Mouse (Mus musculus): ENCODE data around the gene Grin1. TPM values are rescaled to one million over a fixed set of nuclear protein-coding genes. Genes with fewer than 3 reads are reported as not detected.

The Grin1 gene
- polyA plus RNA-seq, 1 experiment from 2014 or later, result 0.96 TPM

DNA sequence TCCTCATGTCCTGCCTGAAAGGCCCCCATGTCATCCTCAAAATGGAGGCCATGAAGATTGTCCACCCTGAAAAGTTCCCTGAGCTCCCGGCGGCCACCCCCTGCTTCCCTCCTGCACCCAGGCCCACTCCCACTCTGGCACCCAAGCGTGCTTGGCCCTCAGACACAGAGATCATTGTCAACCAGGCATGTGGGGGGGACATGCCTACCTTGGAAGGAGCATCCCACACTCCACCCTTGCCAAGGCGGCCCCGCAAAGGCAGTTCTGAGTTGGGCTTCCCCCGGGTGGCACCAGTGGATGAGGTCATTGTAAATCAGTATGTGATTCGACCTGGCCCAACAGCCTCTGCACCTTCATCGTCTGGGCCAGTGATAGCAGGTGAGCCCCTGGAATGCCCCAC is 75.6 kb downstream of the Grin1 start:
- Histone ChIP-seq H3K4me2 (no peak overlapping the region; the same call in 1 of the 2 replicates), H3K27me3 (ENCODE audit: control insufficient read depth, insufficient read depth, low read length) (peaks cover 31% of the 10 kb centered on the region), H3K9ac (ENCODE audit: low read depth, low read length) (no peak overlapping the region), H3K4me3 (ENCODE audit: low read depth, low read length) (no peak overlapping the region), H3K9me3 (replicated peaks; ENCODE audit: control insufficient read depth, low read length) (no peaks in the 10 kb centered on the region), H3K4me1 (ENCODE audit: control insufficient read depth, insufficient read depth, low read length) (peaks cover 20% of the 10 kb centered on the region), H3K27ac (ENCODE audit: low read depth, low read length) (no peak overlapping the region), H3K36me3 (ENCODE audit: control insufficient read depth, insufficient read depth, low read length) (peaks cover 6% of the 10 kb centered on the region)
- ATAC-seq (replicated peaks; ENCODE audit: insufficient number of reproducible peaks, low FRiP score, low TSS enrichment), result no peak
- WGBS (ENCODE audit: insufficient replicate concordance), result 73% methylated on average over 8 of the region's 8 CpGs

GRCm38 (mm10) chr2:25242101-25242506 is 76.9 kb downstream of the Grin1 start, which contains the start of the genes Rnf208 and Cysrt1:
Gene Rnf208, plus strand, starts transcription at chr2:25242255.
Gene Cysrt1, minus strand, starts transcription at chr2:25242452.
- H3K27ac ChIP-seq (ENCODE audit: low read depth, low read length), result no peak within 1 kb of the TSS
- no peaks in the 10 kb centered on the region; the same call in 1 of the 2 replicates for H3K36me3 ChIP-seq (ENCODE audit: control insufficient read depth, insufficient read depth, low read length)
- no peak for ATAC-seq (replicated peaks; ENCODE audit: insufficient number of reproducible peaks, low FRiP score, low TSS enrichment)
- H3K9ac ChIP-seq (ENCODE audit: low read depth, low read length), result peak within 1 kb of the TSS; percentile 66
- H3K9me3 ChIP-seq (replicated peaks; ENCODE audit: control insufficient read depth, low read length), result no peaks in the 10 kb centered on the region
- peak within 1 kb of the TSS; percentile 58 for H3K4me3 ChIP-seq (ENCODE audit: low read depth, low read length)
- peaks cover 31% of the 10 kb centered on the region for H3K27me3 ChIP-seq (ENCODE audit: control insufficient read depth, insufficient read depth, low read length)
- H3K4me2 ChIP-seq, result peak within 1 kb of the TSS; percentile 98
- under 1% methylated on average over 55 of the region's 59 CpGs for WGBS (ENCODE audit: insufficient replicate concordance)
- peaks cover 20% of the 10 kb centered on the region for H3K4me1 ChIP-seq (ENCODE audit: control insufficient read depth, insufficient read depth, low read length)

DNA sequence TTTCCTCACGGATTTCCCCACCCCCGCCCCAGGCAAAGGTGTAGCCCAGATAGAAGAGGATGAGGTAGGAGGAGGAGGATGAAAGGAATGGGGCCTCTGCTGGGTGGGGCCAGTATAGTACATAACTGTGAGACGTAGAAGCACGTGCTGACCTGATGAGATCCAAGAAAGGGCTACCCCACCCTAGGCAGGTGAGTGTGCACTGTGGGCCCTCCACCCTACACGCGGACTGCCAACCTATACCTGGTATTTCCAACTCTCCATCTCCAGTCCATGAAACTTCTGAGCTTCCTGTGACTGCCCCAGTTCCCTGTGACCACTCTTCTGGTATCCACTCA is 77.6 kb downstream of the Grin1 start:
- Histone ChIP-seq H3K4me3 (ENCODE audit: low read depth, low read length) (peak overlapping the region; percentile 58), H3K4me2 (peak overlapping the region; percentile 98), H3K9ac (ENCODE audit: low read depth, low read length) (peak overlapping the region; percentile 66; the same call in 1 of the 2 replicates), H3K4me1 (ENCODE audit: control insufficient read depth, insufficient read depth, low read length) (peaks cover 20% of the 10 kb centered on the region), H3K36me3 (ENCODE audit: control insufficient read depth, insufficient read depth, low read length) (no peaks in the 10 kb centered on the region; the same call in 1 of the 2 replicates), H3K27ac (ENCODE audit: low read depth, low read length) (no peak overlapping the region), H3K9me3 (replicated peaks; ENCODE audit: control insufficient read depth, low read length) (no peaks in the 10 kb centered on the region), H3K27me3 (ENCODE audit: control insufficient read depth, insufficient read depth, low read length) (peaks cover 31% of the 10 kb centered on the region)
- WGBS (ENCODE audit: insufficient replicate concordance), result 20% methylated on average over 6 of the region's 6 CpGs
- ATAC-seq (replicated peaks; ENCODE audit: insufficient number of reproducible peaks, low FRiP score, low TSS enrichment), result peak; percentile 27; the same call in 1 of the 2 replicates

Other genes with a start within 250 kb of the Grin1 start
- gene Entpd8, start 238.9 kb downstream of the Grin1 start, polyA plus RNA-seq (2014; fragmentation: Nextera tagmentation; extraction: Ambion mirVana), result not detected in 2 replicates
- gene Noxa1, start 224.0 kb downstream of the Grin1 start, polyA plus RNA-seq (2014; fragmentation: Nextera tagmentation; extraction: Ambion mirVana), result 0.10 TPM in 1 of 2 replicates, not detected in the other
- 4.5 and 4.8 TPM in 2 replicates for gene Nrarp, start 138.4 kb downstream of the Grin1 start, polyA plus RNA-seq (2014; fragmentation: Nextera tagmentation; extraction: Ambion mirVana)
- 5.9 and 8.3 TPM in 2 replicates for gene Tor4a, start 122.3 kb downstream of the Grin1 start, polyA plus RNA-seq (2014; fragmentation: Nextera tagmentation; extraction: Ambion mirVana)
- 62.9 and 69.0 TPM in 2 replicates for gene Nelfb, start 107.7 kb downstream of the Grin1 start, polyA plus RNA-seq (2014; fragmentation: Nextera tagmentation; extraction: Ambion mirVana)
- not detected in 2 replicates for gene Stpg3, start 104.5 kb downstream of the Grin1 start, polyA plus RNA-seq (2014; fragmentation: Nextera tagmentation; extraction: Ambion mirVana)
- gene Fam166a, start 100.4 kb downstream of the Grin1 start, polyA plus RNA-seq (2014; fragmentation: Nextera tagmentation; extraction: Ambion mirVana), result 0.44 TPM in 1 of 2 replicates, not detected in the other
- gene Tubb4b, start 94.5 kb downstream of the Grin1 start, polyA plus RNA-seq (2014; fragmentation: Nextera tagmentation; extraction: Ambion mirVana), result 449 and 481 TPM in 2 replicates
- gene Slc34a3, start 84.8 kb downstream of the Grin1 start, polyA plus RNA-seq (2014; fragmentation: Nextera tagmentation; extraction: Ambion mirVana), result not detected in 2 replicates
- gene Rnf224, start 82.4 kb downstream of the Grin1 start, polyA plus RNA-seq (2014; fragmentation: Nextera tagmentation; extraction: Ambion mirVana), result 0.42 TPM in 1 of 2 replicates, not detected in the other
- 5.2 and 7.1 TPM in 2 replicates for gene Rnf208, start 76.9 kb downstream of the Grin1 start, polyA plus RNA-seq (2014; fragmentation: Nextera tagmentation; extraction: Ambion mirVana)
- not detected in 2 replicates for gene Cysrt1, start 76.7 kb downstream of the Grin1 start, polyA plus RNA-seq (2014; fragmentation: Nextera tagmentation; extraction: Ambion mirVana)
- gene AL732309.1, start 72.3 kb downstream of the Grin1 start, polyA plus RNA-seq (2014; fragmentation: Nextera tagmentation; extraction: Ambion mirVana), result 2.5 and 2.9 TPM in 2 replicates
- gene Tmem203, start 63.7 kb downstream of the Grin1 start, polyA plus RNA-seq (2014; fragmentation: Nextera tagmentation; extraction: Ambion mirVana), result 12.9 and 16.0 TPM in 2 replicates
- 3.3 TPM in 2 replicates for gene Tprn, start 56.6 kb downstream of the Grin1 start, polyA plus RNA-seq (2014; fragmentation: Nextera tagmentation; extraction: Ambion mirVana)
- gene Ssna1, start 46.7 kb downstream of the Grin1 start, polyA plus RNA-seq (2014; fragmentation: Nextera tagmentation; extraction: Ambion mirVana), result 156 and 175 TPM in 2 replicates
- 73.0 and 76.1 TPM in 2 replicates for gene Anapc2, start 46.7 kb downstream of the Grin1 start, polyA plus RNA-seq (2014; fragmentation: Nextera tagmentation; extraction: Ambion mirVana)
- gene Tmem210, start 31.0 kb downstream of the Grin1 start, polyA plus RNA-seq (2014; fragmentation: Nextera tagmentation; extraction: Ambion mirVana), result not detected in 2 replicates
- gene Lrrc26, start 29.3 kb downstream of the Grin1 start, polyA plus RNA-seq (2014; fragmentation: Nextera tagmentation; extraction: Ambion mirVana), result not detected in 2 replicates
- gene Man1b1, start 13.2 kb upstream of the Grin1 start, polyA plus RNA-seq (2014; fragmentation: Nextera tagmentation; extraction: Ambion mirVana), result 47.9 and 68.4 TPM in 2 replicates
- 13.1 and 14.0 TPM in 2 replicates for gene Dpp7, start 37.2 kb upstream of the Grin1 start, polyA plus RNA-seq (2014; fragmentation: Nextera tagmentation; extraction: Ambion mirVana)
- gene Uap1l1, start 46.5 kb upstream of the Grin1 start, polyA plus RNA-seq (2014; fragmentation: Nextera tagmentation; extraction: Ambion mirVana), result 10.8 and 11.2 TPM in 2 replicates
- gene Sapcd2, start 53.1 kb upstream of the Grin1 start, polyA plus RNA-seq (2014; fragmentation: Nextera tagmentation; extraction: Ambion mirVana), result 16.0 and 18.2 TPM in 2 replicates
- 0.18 and 0.20 TPM in 2 replicates for gene Entpd2, start 76.7 kb upstream of the Grin1 start, polyA plus RNA-seq (2014; fragmentation: Nextera tagmentation; extraction: Ambion mirVana)
- 16.8 and 18.9 TPM in 2 replicates for gene Npdc1, start 80.2 kb upstream of the Grin1 start, polyA plus RNA-seq (2014; fragmentation: Nextera tagmentation; extraction: Ambion mirVana)
- gene Fut7, start 104.1 kb upstream of the Grin1 start, polyA plus RNA-seq (2014; fragmentation: Nextera tagmentation; extraction: Ambion mirVana), result not detected in 2 replicates
- 2.0 and 3.4 TPM in 2 replicates for gene Abca2, start 109.5 kb upstream of the Grin1 start, polyA plus RNA-seq (2014; fragmentation: Nextera tagmentation; extraction: Ambion mirVana)
- 0.47 and 0.83 TPM in 2 replicates for gene Clic3, start 137.7 kb upstream of the Grin1 start, polyA plus RNA-seq (2014; fragmentation: Nextera tagmentation; extraction: Ambion mirVana)
- gene Paxx, start 141.9 kb upstream of the Grin1 start, polyA plus RNA-seq (2014; fragmentation: Nextera tagmentation; extraction: Ambion mirVana), result 16.5 and 20.0 TPM in 2 replicates
- gene Ptgds, start 150.9 kb upstream of the Grin1 start, polyA plus RNA-seq (2014; fragmentation: Nextera tagmentation; extraction: Ambion mirVana), result 0.66 and 1.1 TPM in 2 replicates
- gene Lcn12, start 174.7 kb upstream of the Grin1 start, polyA plus RNA-seq (2014; fragmentation: Nextera tagmentation; extraction: Ambion mirVana), result not detected in 2 replicates
- gene Fbxw5, start 181.6 kb upstream of the Grin1 start, polyA plus RNA-seq (2014; fragmentation: Nextera tagmentation; extraction: Ambion mirVana), result 66.7 and 78.7 TPM in 2 replicates
- 3.4 and 3.7 TPM in 2 replicates for gene C8g, start 182.5 kb upstream of the Grin1 start, polyA plus RNA-seq (2014; fragmentation: Nextera tagmentation; extraction: Ambion mirVana)
- 20.3 and 21.9 TPM in 2 replicates for gene Traf2, start 227.8 kb upstream of the Grin1 start, polyA plus RNA-seq (2014; fragmentation: Nextera tagmentation; extraction: Ambion mirVana)
- 318 and 356 TPM in 2 replicates for gene Edf1, start 238.7 kb upstream of the Grin1 start, polyA plus RNA-seq (2014; fragmentation: Nextera tagmentation; extraction: Ambion mirVana)